Mouse (Mus musculus) mammary gland, adult 2 months (tissue): Measurements from ENCODE around the gene Grpr. TPM values are rescaled to one million over a fixed set of nuclear protein-coding genes. Genes with fewer than 3 reads are reported as not detected.

ENCODE experiments used
- polyA plus RNA-seq: library from polyadenylated mRNA; depleted of rRNA; stranded (reverse); fragments of >200 nt; gene quantifications from 2 replicates; pipeline ENCODE4 v1.2.3, GENCODE M21; 2012; ENCODE audit warnings: low replicate concordance; rRNA removed

Grpr gene
- 0.07 TPM in 1 of 2 replicates, not detected in the other for polyA plus RNA-seq

DNA sequence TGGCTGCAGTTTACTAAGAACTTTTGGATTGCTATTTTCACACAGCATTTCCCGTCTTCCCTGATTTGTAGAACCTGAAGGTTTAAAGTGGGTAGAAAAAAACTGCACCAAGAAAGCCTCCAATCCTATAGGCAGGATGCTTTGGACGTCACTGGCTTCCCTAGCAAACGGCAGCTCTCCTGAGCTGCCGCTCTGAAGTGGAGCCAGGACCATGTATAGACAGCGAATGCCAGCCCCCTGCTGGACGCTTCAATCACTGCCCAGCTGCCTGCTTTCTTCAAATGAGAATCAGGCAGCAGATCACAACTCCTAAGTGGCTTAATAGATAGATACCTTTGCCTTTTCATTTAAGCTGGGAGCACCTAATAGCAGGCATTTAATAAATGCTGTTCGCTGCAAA is at the start of gene Grpr:
TSS of gene Grpr (minus strand) at position 12 of the 400 bp plus-strand sequence.

Other genes with a start within 250 kb of the Grpr start
- gene Rnf138rt1, start 211.7 kb upstream of the Grpr start, polyA plus RNA-seq = not detected in 2 replicates